Mouse (Mus musculus) bone marrow macrophage, adult 2 months (primary cell): Measurements from ENCODE around the gene Pigo.

Experiments
- CTCF ChIP-seq: IDR thresholded peaks from 2 replicates; pipeline ENCODE4 v1.5.1; 2012; ENCODE audit warnings: low read depth, mild to moderate bottlenecking, low read length, moderate library complexity
- POLR2A ChIP-seq: IDR thresholded peaks from 2 replicates; pipeline ENCODE4 v1.6.1; 2012; ENCODE audit warnings: mild to moderate bottlenecking, low read depth, low read length, borderline replicate concordance

DNA sequence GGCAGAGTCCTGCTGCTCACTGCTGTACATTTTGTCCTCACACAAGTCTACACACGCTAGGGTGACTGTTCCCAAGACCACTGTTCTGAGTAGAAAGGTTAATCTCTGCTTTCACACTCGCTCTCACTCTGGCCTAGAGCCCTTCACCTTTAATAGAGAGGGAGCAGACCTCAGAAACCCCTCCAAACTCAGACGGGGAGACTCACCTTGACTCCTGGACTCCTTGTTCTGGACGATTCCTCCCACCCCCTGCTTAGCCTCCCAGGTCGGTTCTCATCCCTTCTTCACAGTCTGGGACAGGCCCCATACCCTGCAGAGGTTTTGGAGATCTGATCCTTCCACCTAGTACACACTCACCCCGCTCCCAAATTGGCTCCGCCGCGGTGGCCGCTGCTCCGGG lies 14.0 kb upstream of the Pigo start:
- no peak for TF ChIP-seq CTCF
- no peak for TF ChIP-seq POLR2A
